Mouse (Mus musculus) kidney, postnatal 25 days (tissue): ENCODE data around the gene Cabp1.

Source experiments
- DNase-seq, 2 experiments: peaks; one replicate each; pipeline ENCODE4 v3.0.0; 2021; ENCODE audit warnings: mixed read lengths in 2 of 2

Cabp1 gene

GRCm38 (mm10) chr5:115208601-115209000 lies 14.4 kb upstream of the Cabp1 start:
- no peak for DNase-seq

- DNase-seq, result no peak
These were observed 13.7 kb upstream of the Cabp1 start for GRCm38 (mm10) chr5:115207892-115208291.

DNA sequence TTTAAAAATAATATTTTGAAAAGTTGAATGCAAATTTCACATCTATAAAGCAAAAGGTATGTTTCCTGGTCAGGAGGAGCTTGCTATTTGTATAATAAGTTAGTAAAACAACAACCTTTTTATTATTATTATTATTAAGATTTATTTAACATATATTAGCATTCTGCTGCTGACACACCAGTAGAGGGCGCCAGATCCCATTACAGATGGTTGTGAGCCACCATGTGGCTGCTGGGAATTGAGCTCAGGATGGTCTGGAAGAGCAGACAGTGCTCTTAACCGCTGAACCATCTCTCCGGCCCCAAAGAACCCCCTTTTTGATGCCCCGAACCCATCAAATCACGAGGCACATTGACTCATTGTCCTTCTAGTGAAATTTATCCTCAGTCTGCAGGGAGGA lies 13.1 kb upstream of the Cabp1 start:
- DNase-seq, result no peak

GRCm38 (mm10) chr5:115204562-115205311 lies 10.6 kb upstream of the Cabp1 start:
- peak; percentile 42 to 66 for DNase-seq

DNA sequence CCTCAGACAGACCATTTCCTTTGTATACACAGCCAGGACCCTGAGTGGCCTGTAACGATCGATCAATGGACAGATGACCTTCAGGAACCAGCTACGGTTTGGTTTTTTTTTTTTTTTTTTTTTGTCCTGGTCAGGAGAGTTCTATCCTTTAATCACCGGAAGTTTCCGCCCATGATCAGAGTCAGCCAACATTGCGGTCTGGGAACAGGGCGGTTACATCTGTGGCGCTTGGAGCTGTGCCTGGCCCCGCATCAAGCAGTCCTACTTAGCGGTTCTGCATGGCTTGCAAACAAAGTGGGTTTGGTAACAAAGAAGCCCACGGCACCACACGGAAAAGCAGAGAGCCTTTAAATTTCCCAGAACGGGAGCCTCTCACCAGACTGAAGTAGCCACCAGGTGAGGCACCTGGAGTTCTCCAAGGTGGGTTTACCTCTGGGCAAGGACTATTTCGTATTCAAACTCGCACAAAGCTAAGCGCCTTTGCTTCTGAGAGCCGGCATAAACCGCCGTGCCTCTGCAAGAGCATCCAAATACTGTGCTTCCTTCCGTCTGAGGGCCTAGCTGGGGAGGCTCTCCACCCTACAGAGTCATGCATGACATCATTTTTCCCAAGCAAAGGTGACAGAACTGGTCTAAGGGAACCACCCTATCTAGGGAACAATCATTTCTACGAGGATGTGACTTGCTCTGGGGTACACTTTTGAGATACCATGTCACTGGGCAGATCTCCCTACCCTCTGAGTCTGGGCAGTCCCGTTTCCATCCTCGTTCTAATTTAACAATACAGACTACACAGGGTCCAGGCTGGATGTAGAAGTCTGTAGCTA lies 9.8 kb upstream of the Cabp1 start:
- peak; percentile 19 to 26 for DNase-seq

- no peak for DNase-seq
These were observed 543 bp upstream of the Cabp1 start for GRCm38 (mm10) chr5:115194626-115195221.

GRCm38 (mm10) chr5:115193226-115193625 lies 955 bp downstream of the Cabp1 start:
- peak; percentile 87 to 89 for DNase-seq

DNA sequence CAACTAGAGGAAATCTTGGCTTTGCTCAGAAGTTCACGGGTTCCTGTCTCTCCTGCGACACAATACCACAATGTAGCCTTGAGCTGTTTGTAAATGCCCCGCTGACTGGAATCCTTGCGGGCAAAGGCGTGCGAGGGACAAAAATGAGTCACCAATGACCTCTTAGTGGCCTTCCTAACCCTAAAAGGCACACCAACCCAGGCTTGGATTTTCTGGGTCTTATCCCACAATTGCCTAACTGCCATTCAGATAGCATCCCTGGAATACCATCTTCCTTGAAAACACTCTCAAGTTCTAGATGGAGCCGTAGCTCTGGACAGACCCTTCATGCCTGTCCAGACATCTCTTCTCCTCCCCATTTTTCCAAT lies 1.4 kb downstream of the Cabp1 start:
- no peak for DNase-seq

DNA sequence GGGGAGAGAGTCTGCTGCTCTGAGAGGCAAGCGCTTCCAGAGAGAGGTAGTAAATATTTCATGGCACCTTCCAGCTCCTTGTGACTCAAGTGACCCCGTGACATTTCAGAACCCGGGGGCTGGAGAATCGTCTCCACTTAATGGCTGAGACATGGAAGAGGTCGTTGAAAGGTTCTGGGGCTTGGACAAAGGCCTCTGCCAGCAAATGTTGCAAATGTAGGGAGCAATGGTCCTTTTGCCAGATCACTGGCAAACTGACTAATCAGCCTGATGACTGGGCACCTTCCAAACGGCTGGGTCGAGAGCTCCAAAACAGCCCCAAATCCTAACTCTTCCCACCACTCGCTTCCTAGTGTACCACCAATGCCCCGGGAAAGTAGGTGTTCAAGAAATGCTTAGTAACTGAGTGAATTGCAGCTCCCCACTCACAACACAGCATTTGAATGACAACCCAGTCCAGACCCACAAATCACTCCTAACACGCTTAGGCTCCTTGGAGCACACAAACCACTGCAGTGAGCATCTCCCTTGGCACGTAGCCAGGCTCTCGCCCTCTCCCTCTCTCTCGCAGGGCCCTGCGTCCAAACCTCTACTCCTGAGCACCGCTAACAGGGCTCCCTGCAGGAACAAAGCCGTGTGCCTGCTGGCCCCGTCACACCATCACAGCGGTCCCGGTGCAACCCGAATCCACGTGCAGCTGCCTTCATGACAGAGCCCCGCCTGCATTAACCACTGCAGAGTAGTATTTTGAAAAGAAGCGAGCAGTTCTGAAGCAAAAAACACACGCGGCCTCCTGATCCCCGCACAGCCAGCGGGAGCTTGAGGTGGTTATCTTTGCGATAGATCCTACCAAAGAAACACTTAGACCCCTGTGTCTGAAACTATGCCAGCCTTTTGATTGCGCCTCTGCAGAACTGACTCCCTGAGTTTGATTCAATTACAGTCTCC lies 2.0 kb downstream of the Cabp1 start:
- DNase-seq, result no peak

DNA sequence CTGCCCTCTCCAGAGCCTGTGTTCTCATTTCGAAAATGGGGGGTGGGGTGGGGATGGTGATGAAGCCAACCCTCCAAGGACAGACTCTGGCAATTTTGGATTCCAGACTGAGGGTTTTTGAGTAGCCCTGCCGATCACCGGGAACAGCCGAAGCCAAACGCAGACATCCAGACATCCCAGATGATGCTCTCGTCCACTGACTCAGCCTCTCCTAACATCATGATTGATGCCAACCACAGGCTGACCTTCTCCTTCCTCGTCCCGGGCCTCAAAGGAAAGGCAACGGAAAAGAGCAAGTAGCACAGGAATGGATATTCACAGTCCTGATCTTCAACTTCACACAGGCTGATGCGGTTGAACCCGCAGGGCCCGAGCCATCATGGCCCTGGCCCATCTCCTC lies 4.1 kb downstream of the Cabp1 start:
- no peak for DNase-seq

DNA sequence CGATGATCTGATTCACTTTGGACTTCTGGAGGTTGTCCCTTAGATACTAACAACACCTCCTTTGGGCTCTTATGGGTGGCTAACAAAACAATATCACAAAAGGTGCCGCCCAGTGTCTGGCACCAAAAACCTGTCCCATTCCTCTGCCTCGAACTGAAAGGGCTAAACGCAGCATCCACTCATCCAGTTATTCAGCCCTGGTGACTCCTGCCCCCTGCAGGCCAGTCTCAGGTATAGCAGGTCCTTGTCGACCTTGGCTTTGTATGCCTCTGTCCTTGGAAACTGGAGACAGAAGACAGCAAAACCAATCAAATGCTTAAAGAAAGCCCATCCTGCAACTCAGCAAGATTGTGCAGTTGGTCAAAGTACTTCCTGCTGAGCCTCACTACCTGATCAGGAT lies 5.4 kb downstream of the Cabp1 start:
- peak; percentile 35 to 54 for DNase-seq

- peak; percentile 95 to 99 for DNase-seq
These were observed 6.7 kb downstream of the Cabp1 start for GRCm38 (mm10) chr5:115187188-115188131.

DNA sequence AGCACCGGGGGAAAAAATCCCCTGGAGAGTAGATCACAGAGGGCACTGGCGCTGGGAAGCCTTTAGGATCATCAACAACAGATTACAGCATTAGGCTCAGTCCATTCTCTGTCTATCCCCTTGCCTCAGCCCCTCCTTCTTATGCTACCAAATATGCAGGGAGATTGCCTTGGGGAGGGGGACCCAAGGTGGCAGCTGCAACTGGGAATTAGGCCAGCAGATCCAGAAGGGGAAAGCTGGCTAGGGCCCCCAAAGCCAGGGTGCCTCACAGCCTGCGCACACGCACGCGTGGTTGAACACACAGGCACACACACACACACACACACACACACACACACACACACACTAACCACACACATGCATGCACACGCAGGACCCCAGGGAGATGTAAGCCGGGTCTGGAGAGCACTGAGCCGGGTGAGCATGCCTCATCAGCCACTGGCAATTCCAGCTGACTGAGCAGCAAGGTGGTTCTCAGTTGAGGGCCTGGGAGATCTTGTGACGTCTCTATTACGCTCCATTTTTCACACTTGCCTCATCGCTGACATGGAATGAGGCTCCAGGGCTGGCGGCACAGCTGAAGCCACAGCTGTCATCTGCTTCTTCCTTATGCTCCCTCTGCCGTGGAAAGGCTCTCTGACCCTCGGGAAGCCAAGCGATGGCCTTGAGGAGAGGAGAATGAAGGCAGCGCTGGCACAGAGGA lies 7.7 kb downstream of the Cabp1 start:
- DNase-seq, result no peak

GRCm38 (mm10) chr5:115184726-115185125 lies 9.5 kb downstream of the Cabp1 start:
- peak; percentile 51 to 64 for DNase-seq

- DNase-seq, result no peak
These were observed 10.7 kb downstream of the Cabp1 start for GRCm38 (mm10) chr5:115183482-115183881.

- DNase-seq, result no peak
These were observed 11.3 kb downstream of the Cabp1 start for GRCm38 (mm10) chr5:115182925-115183324.

- DNase-seq, result peak; percentile 86 to 88
These were observed 12.8 kb downstream of the Cabp1 start for GRCm38 (mm10) chr5:115181248-115181940.

DNA sequence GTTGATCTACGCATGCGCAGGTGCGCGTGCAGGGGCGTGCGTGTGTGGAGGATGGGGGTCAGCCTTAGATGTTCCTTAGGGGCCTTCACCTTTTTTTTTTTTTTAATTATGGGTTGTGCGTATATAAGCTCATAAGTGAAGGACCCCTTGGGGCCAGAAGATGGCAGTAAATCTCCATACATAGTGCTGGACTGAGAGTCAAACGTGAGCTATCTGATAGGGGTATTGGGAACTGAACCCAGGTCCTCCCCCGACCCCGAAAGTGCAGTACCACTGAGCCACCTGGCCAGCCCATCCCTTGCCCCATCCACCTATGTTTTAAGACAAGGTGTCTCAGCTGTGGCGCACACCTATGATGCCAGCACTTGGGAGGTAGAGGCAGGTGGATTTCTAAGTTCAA lies 14.6 kb downstream of the Cabp1 start:
- no peak for DNase-seq

DNA sequence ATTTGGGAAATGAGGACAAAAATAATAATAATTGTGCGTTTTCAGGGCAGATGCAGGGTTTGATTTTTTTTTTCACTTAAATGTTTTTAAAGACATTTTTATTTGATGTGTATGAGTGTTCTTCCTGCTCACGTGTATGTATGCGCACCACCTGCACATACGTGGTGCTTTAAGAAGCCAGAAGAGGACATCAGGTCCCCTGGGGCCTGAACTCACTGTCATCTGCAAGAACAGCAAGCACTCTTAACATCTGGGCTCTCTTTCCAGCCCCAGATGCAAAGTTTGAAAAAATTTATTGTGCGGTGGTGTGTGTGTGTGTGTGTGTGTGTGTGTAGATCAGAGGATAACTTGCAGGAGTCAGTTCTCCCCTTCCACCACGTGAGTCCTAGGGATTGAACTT lies 16.3 kb downstream of the Cabp1 start:
- DNase-seq, result no peak

GRCm38 (mm10) chr5:115174554-115174953 lies 19.6 kb downstream of the Cabp1 start:
- no peak for DNase-seq
